Mouse (Mus musculus) skeletal muscle tissue, postnatal 0 days (tissue): ENCODE results near the gene Runx1. TPM values are rescaled to one million over a fixed set of nuclear protein-coding genes. Genes with fewer than 3 reads are reported as not detected.

Source experiments
- polyA plus RNA-seq: library from polyadenylated mRNA; unstranded; fragments of >200 nt; fragmentation: Nextera tagmentation; extraction: Ambion mirVana; gene quantifications from 2 replicates; pipeline ENCODE4 v1.2.1, GENCODE M21; 2015

The Runx1 gene
- polyA plus RNA-seq = 1.5 and 1.8 TPM in 2 replicates

GRCm38 (mm10) chr16:92825908-92826650 is at the start of gene Runx1:
Runx1 (minus strand) TSS chr16:92826149.

